26 mouse cellular contexts compared by ENCODE assay signal in genomic region chr2:144464182-144464581, GRCm38 (mm10).
DNase-seq lines count a peak whose midpoint lies in the region; ATAC-seq and TF ChIP-seq lines count a peak whose summit lies in the region.
"Had no signal": no experiment of that assay in that cellular context is flagged by ENCODE, and none has a peak within 500 bp of the region (broad histone marks: within the 10 kb centered on the region; RNA-seq: fewer than 3 reads in every experiment).

No protein-coding gene starts in this region.

- H3K27ac ChIP-seq in kidney, postnatal 0 days, result no peak overlapping the region
- no peak overlapping the region for H3K27ac ChIP-seq in kidney, embryonic 16.5 days (ENCODE audit: low read length)
- H3K27ac ChIP-seq in stomach, postnatal 0 days (replicated peaks), result no peak overlapping the region
- H3K27ac ChIP-seq in midbrain, embryonic 14.5 days (replicated peaks; ENCODE audit: low read depth, low read length), result no peak overlapping the region
- no peak overlapping the region for H3K27ac ChIP-seq in forebrain, embryonic 15.5 days (replicated peaks)
- H3K27ac ChIP-seq: forebrain, embryonic 10.5 days; gastrocnemius, adult 2 months; heart, adult 2 months; hindbrain, embryonic 13.5 days; kidney, embryonic 15.5 days; limb, embryonic 12.5 days; lung, embryonic 15.5 days; midbrain, embryonic 10.5 days had no signal

- peak; percentile 10 for DNase-seq in kidney, postnatal 0 days (ENCODE audit: low spot score)
- DNase-seq in adrenal gland, adult 8-10 months, result peak; percentile 17
- DNase-seq in adrenal gland, postnatal 36 days, result peak; percentile 26 to 49
- no peak for DNase-seq in stomach, postnatal 0 days (ENCODE audit: low spot score)
- no peak for DNase-seq in midbrain, embryonic 14.5 days
- DNase-seq: cerebellum, adult 18-20 months; gastrocnemius, adult 2 months; gastrocnemius, postnatal 36 days; heart, adult 2 months; heart, postnatal 4 days; kidney, adult 18-20 months; kidney, postnatal 4 days; layer of hippocampus, adult 9-11 months; right cerebral cortex, postnatal 4 days had no signal

- 63% methylated on average over 7 of the region's 7 CpGs for WGBS in kidney, postnatal 0 days
- WGBS in kidney, embryonic 16.5 days, result 64% methylated on average over 7 of the region's 7 CpGs
- 49% methylated on average over 7 of the region's 7 CpGs for WGBS in stomach, postnatal 0 days
- WGBS in midbrain, embryonic 14.5 days, result 66% methylated on average over 7 of the region's 7 CpGs
- WGBS in forebrain, embryonic 15.5 days, result 76% methylated on average over 7 of the region's 7 CpGs

- no peaks in the 10 kb centered on the region for H3K36me3 ChIP-seq in kidney, postnatal 0 days (ENCODE audit: insufficient read depth, low read length)
- no peaks in the 10 kb centered on the region for H3K36me3 ChIP-seq in kidney, embryonic 16.5 days (ENCODE audit: insufficient read depth, low read length)
- no peaks in the 10 kb centered on the region for H3K36me3 ChIP-seq in stomach, postnatal 0 days (ENCODE audit: control insufficient read depth, insufficient read depth, low read length)
- H3K36me3 ChIP-seq in midbrain, embryonic 14.5 days (ENCODE audit: control insufficient read depth, insufficient read depth, low read length), result peaks cover 17% of the 10 kb centered on the region; the same call in 1 of the 2 replicates
- H3K36me3 ChIP-seq in forebrain, embryonic 15.5 days, result no peaks in the 10 kb centered on the region
- H3K36me3 ChIP-seq: forebrain, embryonic 10.5 days; heart, embryonic 12.5 days; kidney, embryonic 15.5 days; limb, embryonic 12.5 days; lung, embryonic 15.5 days; midbrain, embryonic 10.5 days had no signal

- ATAC-seq in kidney, postnatal 0 days (replicated peaks; ENCODE audit: low FRiP score, low read depth), result no peak
- no peak for ATAC-seq in kidney, embryonic 16.5 days (ENCODE audit: low FRiP score, low TSS enrichment)
- ATAC-seq in stomach, postnatal 0 days (ENCODE audit: low FRiP score, low TSS enrichment), result peak; percentile 39; the same call in 1 of the 2 replicates
- no peak for ATAC-seq in midbrain, embryonic 14.5 days (ENCODE audit: low FRiP score, low TSS enrichment)
- ATAC-seq in forebrain, embryonic 15.5 days (replicated peaks), result no peak
- ATAC-seq: CD4-positive, CD25-positive, alpha-beta regulatory T cell, adult 4 months; forebrain, embryonic 16.5 days; midbrain, embryonic 16.5 days had no signal

- no peaks in the 10 kb centered on the region for H3K9me3 ChIP-seq in kidney, postnatal 0 days (replicated peaks; ENCODE audit: low read length)
- no peaks in the 10 kb centered on the region for H3K9me3 ChIP-seq in kidney, embryonic 16.5 days (ENCODE audit: low read length)
- no peaks in the 10 kb centered on the region for H3K9me3 ChIP-seq in stomach, postnatal 0 days (ENCODE audit: control insufficient read depth, low read length)
- no peaks in the 10 kb centered on the region for H3K9me3 ChIP-seq in midbrain, embryonic 14.5 days (ENCODE audit: control insufficient read depth, low read length)
- no peaks in the 10 kb centered on the region for H3K9me3 ChIP-seq in forebrain, embryonic 15.5 days
- H3K9me3 ChIP-seq: forebrain, embryonic 10.5 days; heart, embryonic 12.5 days; hindbrain, embryonic 13.5 days; kidney, embryonic 15.5 days; limb, embryonic 12.5 days; lung, embryonic 15.5 days; midbrain, embryonic 10.5 days had no signal

- no peak overlapping the region for H3K4me2 ChIP-seq in kidney, postnatal 0 days (ENCODE audit: low read length)
- H3K4me2 ChIP-seq in kidney, embryonic 16.5 days (replicated peaks; ENCODE audit: low read depth, low read length), result no peak overlapping the region
- no peak overlapping the region for H3K4me2 ChIP-seq in stomach, postnatal 0 days (replicated peaks; ENCODE audit: low read depth)
- H3K4me2 ChIP-seq in midbrain, embryonic 14.5 days (ENCODE audit: low read length), result no peak overlapping the region
- H3K4me2 ChIP-seq in forebrain, embryonic 15.5 days (replicated peaks), result no peak overlapping the region
- H3K4me2 ChIP-seq: heart, embryonic 12.5 days; hindbrain, embryonic 13.5 days; kidney, embryonic 15.5 days; limb, embryonic 12.5 days; lung, embryonic 15.5 days had no signal

- H3K4me1 ChIP-seq in kidney, postnatal 0 days (replicated peaks; ENCODE audit: insufficient read depth, low read length), result no peaks in the 10 kb centered on the region
- peaks cover 4% of the 10 kb centered on the region; the same call in 1 of the 2 replicates for H3K4me1 ChIP-seq in kidney, embryonic 16.5 days (ENCODE audit: insufficient read depth, low read length)
- no peaks in the 10 kb centered on the region for H3K4me1 ChIP-seq in stomach, postnatal 0 days (replicated peaks; ENCODE audit: control insufficient read depth, insufficient read depth)
- peaks cover 7% of the 10 kb centered on the region for H3K4me1 ChIP-seq in midbrain, embryonic 14.5 days (ENCODE audit: control insufficient read depth, insufficient read depth, low read length)
- H3K4me1 ChIP-seq in forebrain, embryonic 15.5 days, result peaks cover 5% of the 10 kb centered on the region

- no peak for TF ChIP-seq CTCF in kidney, postnatal 0 days (IDR thresholded peaks at IDR 0.05; ENCODE audit: low read depth)
- no peak for TF ChIP-seq CTCF in stomach, postnatal 0 days (IDR thresholded peaks at IDR 0.05; ENCODE audit: low read depth)

- no peak overlapping the region for H3K4me3 ChIP-seq in kidney, postnatal 0 days (replicated peaks; ENCODE audit: low read depth, low read length)
- H3K4me3 ChIP-seq in kidney, embryonic 16.5 days (ENCODE audit: low read length), result no peak overlapping the region
- H3K4me3 ChIP-seq in stomach, postnatal 0 days (ENCODE audit: low read depth, low read length), result no peak overlapping the region
- H3K4me3 ChIP-seq in midbrain, embryonic 14.5 days (replicated peaks; ENCODE audit: low read depth, low read length), result no peak overlapping the region
- no peak overlapping the region for H3K4me3 ChIP-seq in forebrain, embryonic 15.5 days
- H3K4me3 ChIP-seq: forebrain, embryonic 10.5 days; gastrocnemius, adult 2 months; heart, adult 2 months; heart, embryonic 12.5 days; hindbrain, embryonic 13.5 days; kidney, embryonic 15.5 days; limb, embryonic 12.5 days; lung, embryonic 15.5 days; midbrain, embryonic 10.5 days had no signal

- H3K9ac ChIP-seq in kidney, postnatal 0 days (ENCODE audit: low read depth, low read length), result no peak overlapping the region
- H3K9ac ChIP-seq in kidney, embryonic 16.5 days (replicated peaks; ENCODE audit: low read length), result no peak overlapping the region
- H3K9ac ChIP-seq in stomach, postnatal 0 days (ENCODE audit: low read length), result no peak overlapping the region
- H3K9ac ChIP-seq in midbrain, embryonic 14.5 days (replicated peaks; ENCODE audit: low read length), result no peak overlapping the region
- H3K9ac ChIP-seq in forebrain, embryonic 15.5 days (replicated peaks), result no peak overlapping the region
- H3K9ac ChIP-seq: heart, embryonic 12.5 days; hindbrain, embryonic 13.5 days; kidney, embryonic 15.5 days; limb, embryonic 12.5 days; lung, embryonic 15.5 days had no signal

- no peak for TF ChIP-seq EP300 in stomach, postnatal 0 days (optimal IDR thresholded peaks at IDR 0.05)

- no peaks in the 10 kb centered on the region for H3K27me3 ChIP-seq in kidney, postnatal 0 days (ENCODE audit: insufficient read depth, low read length)
- no peaks in the 10 kb centered on the region for H3K27me3 ChIP-seq in kidney, embryonic 16.5 days (ENCODE audit: insufficient read depth, low read length)
- H3K27me3 ChIP-seq in stomach, postnatal 0 days (ENCODE audit: control insufficient read depth, insufficient read depth, low read length), result no peaks in the 10 kb centered on the region
- H3K27me3 ChIP-seq in midbrain, embryonic 14.5 days (ENCODE audit: control insufficient read depth, insufficient read depth, low read length), result no peaks in the 10 kb centered on the region
- H3K27me3 ChIP-seq in forebrain, embryonic 15.5 days, result no peaks in the 10 kb centered on the region
- H3K27me3 ChIP-seq: heart, embryonic 12.5 days; kidney, embryonic 15.5 days; limb, embryonic 12.5 days; lung, embryonic 15.5 days had no signal

Comparison
In these comparisons a context has a peak if more than half of its experiments do, and no peak if none do; other contexts are left out.
1. DNase-seq: peak in kidney, postnatal 0 days (single experiment), adrenal gland, adult 8-10 months (single experiment) and adrenal gland, postnatal 36 days (2 of 2); none in stomach, postnatal 0 days (single experiment) and midbrain, embryonic 14.5 days (single experiment).